Mouse (Mus musculus) cerebellum, adult 18-20 months (tissue): ENCODE measurements around the gene Gpr162.
A peak's percentile ranks its signal among the peaks of the same experiment; 100 is the strongest.

Source experiments
- DNase-seq, 2 experiments: peaks; one replicate each; pipeline ENCODE4 v3.0.0; 2021

The Gpr162 gene

GRCm38 (mm10) chr6:124809775-124810538 lies 53.8 kb downstream of the Gpr162 start:
- DNase-seq: peak in 1 of 2 experiments; percentile 21

GRCm38 (mm10) chr6:124809052-124809774 lies 54.6 kb downstream of the Gpr162 start:
- DNase-seq: peak; percentile 86 to 90
